Mouse (Mus musculus): Measurements from ENCODE around the gene Spata7.

Gene Spata7

GRCm38 (mm10) chr12:98673879-98674278, 45.9 kb downstream of the Spata7 start:
- DNase-seq (ENCODE audit: low read depth, low spot score): no peak

GRCm38 (mm10) chr12:98674627-98675143, 46.7 kb downstream of the Spata7 start:
- DNase-seq (ENCODE audit: low read depth, low spot score): peak; percentile 82

- DNase-seq (ENCODE audit: low read depth, low spot score): no peak
Observed at GRCm38 (mm10) chr12:98676861-98677260, 48.9 kb downstream of the Spata7 start.

- DNase-seq (ENCODE audit: low read depth, low spot score): no peak
Observed at GRCm38 (mm10) chr12:98677336-98677735, 49.4 kb downstream of the Spata7 start.

- no peak for DNase-seq (ENCODE audit: low read depth, low spot score)
Observed at GRCm38 (mm10) chr12:98679906-98680305, 51.9 kb downstream of the Spata7 start.

- DNase-seq (ENCODE audit: low read depth, low spot score): no peak
Observed at GRCm38 (mm10) chr12:98682196-98682595, 54.2 kb downstream of the Spata7 start.

GRCm38 (mm10) chr12:98683171-98683570, 55.2 kb downstream of the Spata7 start:
- no peak for DNase-seq (ENCODE audit: low read depth, low spot score)

- no peak for DNase-seq (ENCODE audit: low read depth, low spot score)
Observed at GRCm38 (mm10) chr12:98683574-98683973, 55.6 kb downstream of the Spata7 start.

GRCm38 (mm10) chr12:98690230-98690629, 62.3 kb downstream of the Spata7 start:
- DNase-seq (ENCODE audit: low read depth, low spot score): no peak

- DNase-seq (ENCODE audit: low read depth, low spot score): no peak
Observed at GRCm38 (mm10) chr12:98697202-98697601, 69.2 kb downstream of the Spata7 start.

GRCm38 (mm10) chr12:98701564-98701963, 73.6 kb downstream of the Spata7 start:
- no peak for DNase-seq (ENCODE audit: low read depth, low spot score)

GRCm38 (mm10) chr12:98703554-98703953, 75.6 kb downstream of the Spata7 start:
- DNase-seq (ENCODE audit: low read depth, low spot score): no peak

GRCm38 (mm10) chr12:98703961-98704360, 76.0 kb downstream of the Spata7 start:
- no peak for DNase-seq (ENCODE audit: low read depth, low spot score)

GRCm38 (mm10) chr12:98712819-98713218, 84.9 kb downstream of the Spata7 start:
- DNase-seq (ENCODE audit: low read depth, low spot score): no peak

- DNase-seq (ENCODE audit: low read depth, low spot score): no peak
Observed at GRCm38 (mm10) chr12:98713621-98714103, 85.7 kb downstream of the Spata7 start.

GRCm38 (mm10) chr12:98714757-98715156, 86.8 kb downstream of the Spata7 start:
- peak; percentile 56 for DNase-seq (ENCODE audit: low read depth, low spot score)

GRCm38 (mm10) chr12:98716142-98716541, 88.2 kb downstream of the Spata7 start:
- no peak for DNase-seq (ENCODE audit: low read depth, low spot score)

All from mesoderm, embryonic 11.5 days (tissue).